Mouse (Mus musculus): ENCODE results near the gene Angptl4.
A peak's percentile ranks its signal among the peaks of the same experiment; 100 is the strongest.
"Not testable (repeated sequence)": the region's sequence is repeated elsewhere in the genome, so short reads cannot be mapped to it uniquely, and the experiment has no call there.

Gene Angptl4

DNA sequence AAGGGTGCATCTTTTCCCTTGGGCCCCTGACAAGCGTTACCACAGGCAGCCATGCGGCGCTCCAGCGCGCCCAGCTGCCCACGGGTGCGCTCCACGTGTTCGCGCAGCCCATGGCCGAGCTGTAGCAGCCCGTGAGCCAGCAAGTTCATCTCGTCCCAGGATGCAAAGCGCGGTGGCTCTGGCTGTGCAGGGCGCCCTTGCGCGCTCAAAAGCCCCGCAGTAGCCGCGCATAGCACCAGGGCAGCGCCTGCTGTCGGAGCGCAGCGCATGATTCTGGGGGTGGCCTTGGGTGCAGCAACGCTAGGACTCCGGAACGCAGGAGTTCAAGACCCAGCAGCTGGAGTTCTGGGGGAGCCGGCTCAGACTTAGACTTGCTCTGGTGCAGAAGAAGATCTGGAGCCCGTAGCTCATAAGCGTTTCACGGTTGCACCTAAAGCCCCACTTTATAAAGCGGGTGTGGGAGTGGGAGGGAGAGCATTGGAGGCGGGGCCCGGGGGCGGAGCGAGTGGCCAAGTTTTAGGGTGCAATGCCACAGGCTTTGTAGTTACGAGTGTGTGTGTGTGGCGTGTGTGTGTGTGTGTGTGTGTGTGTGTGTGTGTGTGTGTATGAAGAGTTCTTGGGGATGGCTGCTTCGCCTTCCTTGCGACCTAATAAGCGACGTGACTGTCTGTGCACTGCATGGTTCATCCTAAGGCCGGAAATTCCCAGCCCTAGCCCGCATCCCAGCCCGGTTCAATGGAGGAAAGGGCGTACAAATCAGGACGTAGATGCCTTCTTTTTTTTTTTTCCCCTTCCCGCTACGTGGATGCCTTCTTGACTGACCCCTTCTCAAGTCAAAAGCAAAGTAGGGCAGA, at the start of gene Angptl4:
TSS of gene Angptl4 (minus strand) at position 707 of the 854 bp plus-strand sequence.
- DNase-seq: no peak

DNA sequence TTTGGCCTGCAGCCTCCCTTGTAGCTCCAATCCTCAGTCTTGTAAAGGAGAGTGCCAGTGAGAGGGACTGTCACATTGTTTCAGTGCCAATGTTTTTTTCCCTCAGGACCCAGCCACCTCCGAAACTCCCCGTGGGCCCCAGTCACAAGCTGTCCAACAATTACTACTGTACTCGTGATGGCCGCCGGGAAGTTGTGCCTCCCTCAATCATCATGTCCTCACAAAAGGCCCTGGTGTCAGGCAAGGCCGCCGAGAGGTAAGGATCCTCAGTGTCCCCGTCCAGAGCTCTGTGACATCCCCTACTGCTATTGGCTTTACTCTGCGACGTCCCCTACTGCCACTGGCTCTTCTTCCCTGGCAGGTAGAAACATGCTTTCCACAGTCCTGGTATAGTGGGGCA, 47.9 kb upstream of the Angptl4 start:
- no peak for DNase-seq

GRCm38 (mm10) chr17:33828892-33829291, 47.3 kb upstream of the Angptl4 start:
- peak; percentile 53 for DNase-seq

GRCm38 (mm10) chr17:33826850-33827249, 45.2 kb upstream of the Angptl4 start:
- peak; percentile 69 for DNase-seq

- DNase-seq: no peak
Measured at GRCm38 (mm10) chr17:33825462-33825861, 43.8 kb upstream of the Angptl4 start.

GRCm38 (mm10) chr17:33824997-33825330, 43.3 kb upstream of the Angptl4 start:
- DNase-seq: not testable (repeated sequence)

DNA sequence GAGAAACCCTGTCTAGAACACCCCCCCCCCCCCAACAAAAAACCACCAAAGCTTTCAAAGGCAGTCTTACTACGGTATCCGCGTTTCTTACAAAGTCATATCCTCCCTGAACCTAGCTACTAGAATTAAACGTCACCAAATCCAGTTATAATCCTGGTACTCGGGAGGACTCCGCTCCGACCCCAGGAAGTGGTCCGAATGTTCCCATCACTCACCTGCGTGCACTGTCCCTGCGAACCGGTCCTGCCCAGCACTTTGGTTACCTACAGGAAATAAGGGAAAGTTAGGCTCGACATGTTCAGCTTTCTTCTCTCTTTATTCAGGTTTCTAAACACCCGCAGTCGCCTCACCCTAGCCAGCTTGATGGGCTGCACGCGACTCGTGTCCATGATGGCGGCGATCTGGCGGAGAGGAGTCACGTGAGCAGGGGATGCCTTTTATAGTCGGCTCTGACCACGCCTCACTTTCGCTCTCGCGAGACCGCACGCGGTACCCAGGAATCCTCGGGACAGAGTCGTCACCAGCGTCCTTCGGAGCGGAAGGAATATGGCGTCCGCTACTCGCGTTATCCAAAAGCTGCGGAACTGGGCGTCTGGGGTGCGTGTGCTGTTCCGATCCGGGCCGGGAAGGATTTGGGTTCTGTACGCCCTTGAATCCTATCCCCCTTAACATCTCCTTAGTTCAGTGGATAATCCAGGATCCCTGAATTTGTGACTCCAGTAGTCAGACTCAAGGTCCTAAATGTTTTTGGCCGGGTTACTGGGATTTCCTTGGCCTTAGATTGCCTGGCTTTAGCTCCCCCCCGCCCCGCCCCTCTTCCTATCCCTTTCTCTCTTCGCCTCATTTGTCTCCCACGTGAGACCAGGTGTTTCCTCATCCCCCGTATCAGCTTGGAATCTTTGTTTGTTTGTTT, 42.7 kb upstream of the Angptl4 start, which contains the start of the genes Rps28 and Ndufa7:
TSS of gene Rps28 (minus strand) at position 479 of the 913 bp plus-strand sequence.
TSS of gene Ndufa7 (plus strand) at position 489 of the 913 bp plus-strand sequence.
- peak; percentile 96 for DNase-seq

DNA sequence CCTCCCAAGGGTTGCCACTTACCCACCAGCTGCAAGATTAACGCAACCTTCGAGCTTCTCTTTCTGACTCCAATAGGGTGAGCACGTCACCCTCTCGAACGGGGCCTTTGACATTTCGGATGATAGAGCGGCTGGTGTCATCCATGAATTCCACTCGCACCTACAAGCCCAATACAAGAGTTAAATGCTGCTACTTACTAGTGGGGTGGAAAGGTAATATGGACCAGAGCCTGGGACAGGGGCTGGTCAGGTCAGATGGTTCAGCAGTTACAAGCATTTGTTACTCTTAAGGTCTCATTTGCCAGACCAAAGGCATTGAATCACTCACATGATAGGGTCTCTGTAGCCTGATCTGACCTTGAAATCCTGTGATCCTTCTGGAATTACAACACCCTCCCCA, 41.5 kb upstream of the Angptl4 start:
- DNase-seq: not testable (repeated sequence)

DNA sequence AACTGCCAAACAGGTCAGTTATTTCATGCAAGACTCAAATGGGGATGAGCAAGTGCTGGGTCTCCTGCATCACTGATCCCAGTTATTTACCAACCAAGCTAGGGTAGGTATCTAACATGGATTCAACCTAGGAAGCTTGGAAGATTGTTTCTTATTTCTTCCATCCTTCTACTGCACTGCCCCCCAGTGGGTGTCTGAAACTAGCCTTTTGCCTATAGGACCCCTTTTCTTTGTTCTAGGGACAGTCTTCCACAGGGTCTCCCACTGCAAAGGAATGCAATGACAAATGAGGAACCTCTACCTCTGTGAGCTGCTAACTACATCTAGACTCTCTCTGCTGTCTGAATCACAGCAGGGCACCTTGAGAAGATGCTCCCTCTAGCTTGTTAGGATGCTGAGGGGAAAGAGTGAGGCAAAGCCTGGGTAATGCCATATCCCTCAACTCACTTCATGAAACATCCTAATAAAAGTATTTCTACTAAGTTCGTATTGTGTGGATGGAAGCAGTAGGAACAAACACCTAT, 40.9 kb upstream of the Angptl4 start:
- DNase-seq: no peak

DNA sequence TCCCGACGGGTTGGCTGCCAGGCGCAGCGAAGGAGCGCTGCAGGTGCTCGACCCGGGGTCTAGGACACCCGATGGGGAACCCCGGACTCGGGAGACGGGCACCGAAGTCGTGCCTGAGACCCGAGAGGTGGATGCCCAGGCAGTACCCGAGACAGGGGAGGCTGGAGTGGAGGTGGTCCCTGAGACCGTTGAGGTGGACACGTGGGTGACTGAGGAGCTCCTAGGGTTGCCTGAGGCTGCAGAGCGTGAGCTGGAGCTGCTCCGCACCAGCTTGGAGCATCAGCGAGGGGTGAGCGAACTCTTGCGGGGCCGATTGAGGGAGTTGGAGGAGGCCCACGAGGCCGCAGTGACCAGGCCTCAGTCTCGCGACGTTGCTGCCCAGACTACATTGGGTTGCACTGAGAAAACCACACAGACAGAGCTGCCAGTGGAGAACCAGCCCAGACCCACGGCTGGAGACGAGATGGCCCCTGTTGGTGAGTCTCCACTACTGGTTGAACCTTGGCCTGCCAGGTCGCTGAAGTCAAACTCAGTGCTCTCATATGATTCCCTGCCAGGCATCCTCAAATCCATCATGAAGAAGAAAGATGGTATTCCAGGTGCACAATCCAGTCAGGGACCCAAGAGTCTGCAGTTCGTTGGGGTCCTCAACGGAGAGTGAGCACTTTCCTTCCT, 36.5 kb upstream of the Angptl4 start:
- DNase-seq: no peak

DNA sequence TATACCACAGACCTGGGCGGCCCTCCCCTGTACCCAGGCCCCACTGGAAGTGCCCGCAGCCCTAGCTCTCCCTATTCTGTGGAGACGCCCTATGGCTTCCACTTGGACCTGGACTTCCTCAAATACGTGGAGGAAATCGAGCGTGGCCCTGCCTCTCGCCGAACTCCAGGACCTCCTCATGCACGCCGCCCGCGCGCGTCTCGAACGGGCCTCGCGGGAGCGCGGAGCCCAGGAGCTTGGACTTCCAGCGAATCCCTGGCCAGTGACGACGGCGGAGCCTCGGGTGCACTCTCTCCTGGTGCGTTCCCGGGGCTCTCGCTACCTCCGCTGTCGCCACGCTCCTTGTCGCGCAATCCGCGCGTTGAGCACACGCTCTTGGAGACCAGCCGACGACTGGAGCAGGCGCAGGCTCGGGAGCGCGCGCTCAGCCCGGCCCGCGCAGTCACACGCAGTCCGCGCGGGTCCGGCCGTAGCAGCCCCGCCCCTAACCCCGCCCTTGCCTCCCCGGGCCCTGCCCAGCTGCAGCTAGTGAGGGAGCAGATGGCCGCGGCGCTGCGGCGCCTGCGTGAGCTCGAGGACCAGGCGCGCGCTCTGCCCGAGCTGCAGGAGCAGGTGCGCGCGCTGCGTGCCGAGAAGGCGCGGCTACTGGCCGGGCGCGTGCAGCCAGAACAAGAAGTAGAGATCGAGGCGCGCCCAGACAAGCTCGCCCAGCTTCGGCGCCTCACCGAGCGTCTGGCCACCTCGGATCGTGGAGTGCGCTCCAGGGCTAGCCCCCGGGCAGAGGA, 35.7 kb upstream of the Angptl4 start:
- DNase-seq: peak; percentile 92

DNA sequence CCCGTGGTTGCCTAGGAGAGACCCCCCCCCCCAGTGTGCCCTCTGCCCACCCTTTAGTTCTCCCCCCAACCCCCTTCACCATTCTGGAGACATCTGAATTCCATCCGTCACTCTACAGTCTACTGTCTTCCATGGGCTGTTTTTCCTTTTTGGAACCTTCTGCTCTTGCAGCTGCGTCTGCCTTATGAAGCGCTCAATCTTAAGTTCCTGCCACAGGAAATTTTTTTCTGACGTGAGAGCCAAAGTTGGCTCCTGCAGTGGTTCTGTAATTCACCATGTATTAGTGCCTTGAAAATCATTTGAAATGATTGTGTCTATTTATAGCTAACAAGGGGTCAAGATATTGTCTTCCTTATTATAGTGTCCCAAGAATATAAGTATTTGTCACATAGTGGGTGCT, 35.0 kb upstream of the Angptl4 start:
- no peak for DNase-seq

- DNase-seq: no peak
Measured at GRCm38 (mm10) chr17:33815399-33815798, 33.8 kb upstream of the Angptl4 start.

DNA sequence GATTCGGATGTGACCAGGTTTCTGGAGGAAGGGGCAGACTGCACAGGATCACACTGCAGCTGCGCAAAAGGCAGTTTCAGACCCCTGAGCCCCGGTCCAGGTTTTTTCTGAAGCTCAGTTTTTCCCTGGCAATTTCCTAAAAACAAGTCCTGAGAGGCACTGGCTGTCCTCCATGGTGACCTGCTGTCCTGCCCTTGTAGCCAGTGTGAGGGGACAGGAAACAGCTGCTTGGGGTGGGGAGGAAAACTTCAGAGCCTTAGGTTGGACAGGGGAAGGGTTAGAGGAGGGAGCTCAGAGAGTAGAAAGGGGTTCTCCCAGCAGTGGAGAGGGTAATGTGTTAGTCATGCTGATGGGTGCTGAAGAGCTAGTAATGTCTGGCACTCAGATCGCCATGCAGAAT, 31.4 kb upstream of the Angptl4 start:
- no peak for DNase-seq

- DNase-seq: no peak
Measured at GRCm38 (mm10) chr17:33812475-33812874, 30.8 kb upstream of the Angptl4 start.

DNA sequence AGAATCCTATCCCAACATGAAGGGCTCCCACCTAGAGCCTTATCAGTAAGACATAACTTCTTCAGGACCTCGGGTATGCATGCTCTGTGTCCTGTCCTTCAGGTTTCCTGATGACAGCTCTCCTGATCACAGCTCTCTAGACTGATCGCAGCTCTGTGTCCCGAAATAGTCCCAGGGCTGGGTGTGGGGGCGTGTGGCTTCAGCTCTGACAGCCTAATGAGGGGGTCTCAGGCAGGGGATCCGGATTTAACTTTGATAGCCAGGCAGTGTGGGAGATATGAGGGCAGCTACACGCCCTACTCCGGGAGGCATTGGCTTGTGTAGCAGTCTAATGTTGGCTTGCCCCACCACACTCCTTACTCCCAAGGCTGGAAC, 29.5 kb upstream of the Angptl4 start:
- DNase-seq: no peak

DNA sequence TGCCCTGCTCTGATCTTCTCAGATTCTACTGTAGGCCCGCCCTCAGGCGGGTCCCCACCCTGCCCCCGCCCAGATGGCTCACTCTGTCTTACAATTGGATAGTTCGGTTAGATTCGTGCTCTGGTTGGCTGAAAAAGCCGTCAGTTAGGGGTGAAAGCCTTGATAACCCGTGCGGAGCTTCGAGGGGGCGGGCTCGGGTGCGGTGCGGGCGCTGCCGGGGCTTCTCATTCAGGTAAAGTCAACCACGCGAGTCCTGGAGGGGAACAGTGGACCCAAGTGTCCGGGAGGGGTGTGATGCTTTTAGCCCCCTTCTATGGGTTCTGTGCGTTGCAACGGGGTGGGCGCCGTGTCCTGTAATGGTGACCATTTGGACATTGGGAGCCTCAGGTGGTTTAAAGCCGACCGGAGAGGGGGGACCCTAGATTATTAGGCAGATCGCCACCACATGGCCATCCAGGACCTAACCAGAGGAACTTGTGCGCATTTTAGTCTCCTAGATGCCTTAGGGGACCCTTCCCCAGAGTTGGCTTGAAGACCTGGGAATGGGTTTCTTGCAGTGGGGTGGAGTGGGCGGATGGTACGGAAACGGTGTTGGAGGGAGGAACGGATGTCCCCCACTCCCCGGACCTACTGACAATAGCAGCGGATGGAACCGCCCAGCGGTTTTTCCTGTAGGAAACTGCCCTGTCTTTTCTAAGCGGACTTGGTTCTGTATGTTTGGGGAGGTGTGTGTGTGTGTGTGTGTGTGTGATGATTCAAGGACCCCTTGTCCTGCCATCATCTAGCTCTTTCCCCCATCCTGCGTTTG, 28.9 kb upstream of the Angptl4 start, which contains the start of gene Kank3:
TSS of gene Kank3 (plus strand) at position 186 of the 808 bp plus-strand sequence.
- peak; percentile 60 for DNase-seq

DNA sequence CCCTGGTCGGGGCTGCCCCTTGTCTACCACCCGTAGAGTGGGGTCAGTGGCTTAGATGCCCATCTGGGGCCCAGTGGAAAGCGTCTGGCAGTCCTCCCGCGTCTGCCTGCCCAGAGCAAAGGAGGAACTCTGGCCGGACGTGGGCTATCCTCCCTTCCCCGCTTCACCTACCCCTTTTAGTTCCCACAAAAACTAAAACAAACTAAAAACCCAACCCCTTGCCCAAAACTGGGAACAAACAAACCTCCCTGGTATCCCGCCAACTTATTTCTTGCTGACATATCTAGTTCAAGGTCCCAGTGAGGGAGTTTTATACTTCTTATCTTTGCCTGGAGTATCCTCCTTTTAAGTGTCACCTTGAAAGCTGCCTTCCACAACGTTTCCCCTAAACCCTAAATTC, 26.6 kb upstream of the Angptl4 start:
- DNase-seq: no peak

- DNase-seq: no peak
Measured at GRCm38 (mm10) chr17:33807181-33807888, 25.7 kb upstream of the Angptl4 start.

DNA sequence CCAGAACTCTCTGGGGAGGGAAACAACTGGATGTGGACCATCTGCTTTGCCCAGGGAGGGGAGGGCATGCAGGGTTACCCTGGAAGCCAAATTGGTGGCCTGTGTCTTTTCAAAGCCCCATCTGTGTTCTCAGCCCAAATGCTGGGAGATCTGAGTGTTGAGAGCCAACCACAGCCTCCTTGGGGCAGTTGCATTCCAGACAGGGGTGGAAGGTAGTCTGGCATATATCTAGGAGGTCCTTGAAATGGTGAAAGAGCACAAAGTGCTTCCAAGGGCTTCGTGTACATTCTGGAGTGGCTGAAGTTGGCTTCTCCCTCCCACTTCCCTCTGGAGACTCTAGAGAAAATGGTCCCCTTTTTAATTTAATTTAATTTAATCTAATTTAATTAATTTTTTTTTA, 23.1 kb upstream of the Angptl4 start:
- DNase-seq: no peak
